Mouse (Mus musculus) lung, adult 2 months (tissue): Measurements from ENCODE around the gene Hrasls5.

Source experiments
- CTCF ChIP-seq: fragments of 200-500 bp; IDR thresholded peaks from 2 replicates; pipeline ENCODE4 v1.5.1; 2011; ENCODE audit warnings: mild to moderate bottlenecking, low read length, control low read depth; ENCODE audit not compliant: insufficient read depth
- POLR2A ChIP-seq: fragments of 200-500 bp; IDR thresholded peaks from 2 replicates; pipeline ENCODE4 v1.6.1; 2011; ENCODE audit warnings: low read depth, mild to moderate bottlenecking, control low read depth, low read length, borderline replicate concordance; ENCODE audit errors: extremely low read depth

DNA sequence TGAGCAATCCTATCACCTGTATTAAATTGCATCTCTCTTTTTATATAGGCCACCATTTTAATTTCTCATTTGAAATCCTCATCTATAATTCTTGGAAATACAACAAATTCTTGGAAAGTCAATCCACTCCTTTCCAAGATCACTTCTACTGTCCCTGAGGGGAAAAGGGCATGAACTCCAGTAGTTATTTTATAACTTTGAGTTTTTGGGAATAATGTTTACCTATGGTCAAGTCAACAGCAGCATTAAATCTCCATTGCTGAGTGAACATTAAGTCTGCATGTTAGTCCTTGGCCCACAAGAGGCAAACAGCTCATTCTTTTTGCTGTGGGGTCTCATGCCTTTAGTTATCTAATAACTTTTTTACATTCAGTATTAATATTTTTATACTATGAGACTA lies 20.7 kb downstream of the Hrasls5 start:
- no peak for TF ChIP-seq POLR2A
- TF ChIP-seq CTCF: no peak
